Mouse (Mus musculus) cortical plate, adult 2 months (tissue): ENCODE measurements around the gene Lyz1.
"Not testable (repeated sequence)": the region's sequence is repeated elsewhere in the genome, so short reads cannot be mapped to it uniquely, and the experiment has no call there.

Source experiments
- CTCF ChIP-seq: fragments of 200-500 bp; IDR thresholded peaks from 2 replicates; pipeline ENCODE4 v1.5.1; 2011; ENCODE audit warnings: mild to moderate bottlenecking, control low read depth, low read length; ENCODE audit not compliant: insufficient read depth; ENCODE audit errors: extremely low read depth
- POLR2A ChIP-seq: fragments of 200-500 bp; IDR thresholded peaks from 2 replicates; pipeline ENCODE4 v1.6.1; 2011; ENCODE audit warnings: mild to moderate bottlenecking, low read length, control low read depth; ENCODE audit not compliant: insufficient read depth; ENCODE audit errors: extremely low read depth

DNA sequence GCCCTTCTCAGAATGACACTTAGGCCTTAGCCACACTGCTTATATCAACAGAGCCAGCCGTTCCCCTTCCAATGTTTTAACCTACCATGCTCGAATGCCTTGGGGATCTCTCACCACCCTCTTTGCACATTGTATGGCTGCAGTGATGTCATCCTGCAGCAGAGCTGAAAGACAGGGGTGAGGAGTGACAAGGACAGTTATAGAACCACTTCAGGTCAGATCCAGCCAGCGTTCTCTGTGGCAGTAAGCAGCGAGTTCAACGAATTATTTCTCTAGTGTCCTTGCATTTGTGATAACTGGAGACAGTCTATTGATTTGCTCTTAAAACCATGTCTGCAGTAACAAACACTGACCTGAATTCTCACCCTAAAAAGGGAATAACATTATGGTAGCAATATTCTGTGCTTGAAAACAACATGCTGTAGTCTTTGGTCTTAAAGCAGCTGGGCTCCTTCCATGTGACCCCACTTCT lies 3.6 kb downstream of the Lyz1 start:
- not testable (repeated sequence) for TF ChIP-seq POLR2A, CTCF
